Mouse (Mus musculus) CD4-positive, CD25-positive, alpha-beta regulatory T cell, adult 2 months (primary cell): ENCODE measurements around the gene Kctd11.
"Not testable (repeated sequence)": the region's sequence is repeated elsewhere in the genome, so short reads cannot be mapped to it uniquely, and the experiment has no call there.

Experiments
- DNase-seq: peaks from one replicate; pipeline ENCODE4 v3.0.0-alpha.2; 2012; ENCODE audit warnings: low read depth, low spot score

Gene Kctd11

DNA sequence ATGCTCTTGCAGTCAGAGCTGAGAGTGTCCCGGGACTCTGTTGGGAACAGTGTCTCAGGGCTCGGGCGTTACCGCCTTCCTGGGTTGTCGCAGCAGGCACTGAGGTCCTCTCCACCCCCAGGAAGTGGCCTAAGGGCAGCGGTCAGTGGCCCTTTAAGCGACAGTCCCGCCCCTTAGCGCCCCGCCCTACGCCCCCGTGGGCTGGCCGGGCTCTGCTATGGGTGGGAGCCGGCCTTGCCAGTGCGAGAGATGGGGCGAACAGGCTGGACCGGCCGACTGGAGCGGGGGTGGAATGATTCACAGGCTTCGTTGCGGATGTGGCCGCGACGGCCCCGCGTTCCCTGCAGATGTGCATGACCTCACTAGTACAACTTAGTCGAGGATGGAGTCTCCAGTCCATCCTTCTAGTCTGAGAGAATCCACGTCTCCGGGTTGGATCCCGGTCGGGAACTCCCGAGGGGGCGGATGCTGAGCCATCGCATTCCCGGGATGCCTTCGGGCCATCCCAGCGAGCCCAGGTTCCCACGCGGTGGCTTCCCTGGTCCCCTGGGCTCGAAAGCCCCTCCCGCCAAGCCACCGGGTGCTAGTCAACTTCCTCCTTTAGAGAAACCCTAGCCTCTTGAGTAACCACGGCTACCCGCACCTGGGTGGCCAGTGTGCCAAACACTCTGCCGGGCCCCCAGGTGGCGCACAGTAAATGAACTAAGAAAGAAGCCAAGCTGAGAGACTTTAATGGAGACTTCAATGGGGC, at the start of gene Kctd11:
Gene Kctd11, minus strand, starts transcription at position 554 of the 751 bp plus-strand sequence.
- DNase-seq, result peak; percentile 80

DNA sequence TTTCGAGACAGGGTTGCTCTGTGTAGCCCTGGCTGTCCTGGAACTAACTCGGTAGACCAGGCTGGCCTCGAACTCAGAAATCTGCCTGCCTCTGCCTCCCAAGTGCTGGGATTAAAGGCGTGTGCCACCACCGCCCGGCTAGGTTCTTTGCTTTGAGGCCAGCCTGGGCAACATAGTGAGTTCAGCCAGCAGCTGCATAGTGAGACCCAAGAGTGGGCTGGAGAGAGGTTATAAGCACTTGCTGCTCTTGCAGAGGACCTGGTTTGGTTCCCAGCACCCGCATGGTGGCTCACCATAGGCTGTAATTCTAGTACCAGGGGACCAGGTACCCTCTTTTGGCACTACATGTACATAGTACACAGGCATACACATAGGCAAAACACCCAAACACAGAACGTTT, 49.0 kb upstream of the Kctd11 start:
- not testable (repeated sequence) for DNase-seq

GRCm38 (mm10) chr11:69929712-69930111, 48.5 kb upstream of the Kctd11 start:
- DNase-seq, result no peak

DNA sequence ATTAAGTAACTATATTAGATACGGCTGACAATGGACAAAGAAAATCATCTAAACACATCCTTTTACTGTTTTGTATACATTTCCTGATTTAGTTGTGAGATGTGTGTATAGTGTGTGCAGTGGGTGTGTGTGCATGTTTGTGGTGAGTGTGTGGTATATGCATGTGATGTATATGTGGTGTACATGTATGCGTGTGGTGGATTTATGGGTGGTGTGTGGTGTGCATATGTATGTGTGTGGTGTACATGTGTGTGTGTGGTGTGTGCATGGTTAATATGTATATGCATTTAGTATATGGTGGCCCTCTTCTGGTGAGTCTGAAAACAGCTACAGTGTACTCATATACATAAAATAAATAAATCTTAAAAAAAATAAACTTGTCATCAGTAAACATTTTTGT, 46.3 kb upstream of the Kctd11 start:
- peak; percentile 22 for DNase-seq

DNA sequence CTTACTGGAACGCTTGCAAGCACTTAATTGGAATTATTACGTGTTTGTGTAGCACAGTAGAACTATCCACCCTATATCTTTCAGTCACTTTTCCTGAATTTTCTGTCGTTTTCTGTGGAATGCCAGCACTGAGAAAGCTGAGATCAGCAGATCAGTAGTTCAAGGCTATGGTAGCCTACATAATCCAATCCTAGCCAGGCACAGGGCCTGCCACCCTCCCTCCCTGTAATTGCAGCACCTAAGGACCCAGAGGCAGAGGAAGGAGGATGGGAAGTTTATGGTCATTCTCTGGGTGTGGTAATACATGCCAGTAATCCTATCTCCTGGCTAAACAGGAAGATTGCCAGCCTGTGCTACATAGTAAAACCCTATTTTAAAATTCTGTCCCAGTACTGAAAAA, 41.6 kb upstream of the Kctd11 start:
- DNase-seq, result no peak

DNA sequence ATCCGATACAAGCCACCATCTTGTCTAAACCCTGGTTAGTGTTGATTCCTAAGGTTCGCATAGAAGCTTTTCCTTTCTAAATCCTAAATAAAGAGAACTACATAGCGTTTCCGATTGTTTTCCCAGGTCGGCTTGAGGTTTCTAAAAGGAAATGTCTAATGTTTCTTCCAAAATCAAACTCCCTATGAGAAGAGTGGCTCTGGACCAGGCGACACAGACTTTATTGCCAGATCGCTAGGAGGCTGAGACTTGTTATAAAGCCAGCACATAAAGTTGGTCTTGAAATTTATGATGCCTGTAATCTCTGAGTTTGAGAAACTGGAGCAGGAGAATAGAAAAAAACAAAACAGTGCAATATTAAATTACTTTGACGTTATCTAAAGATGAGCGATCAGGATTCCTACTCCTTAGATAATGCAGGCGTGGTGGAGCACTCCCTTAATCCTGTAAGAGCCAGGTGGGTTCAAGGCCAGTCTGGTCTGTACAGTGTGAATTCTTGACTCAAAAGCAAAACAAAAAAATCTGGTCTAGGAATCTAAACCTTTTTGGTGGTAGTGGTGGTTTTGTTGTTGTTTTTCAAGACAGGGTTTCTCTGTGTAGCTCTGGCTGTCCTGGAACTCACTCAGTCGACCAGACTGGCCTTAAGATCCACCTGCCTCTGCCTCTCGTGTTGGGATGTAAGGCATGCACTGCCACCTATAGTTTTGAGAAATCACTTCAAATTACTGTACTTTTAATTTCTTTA, 41.0 kb upstream of the Kctd11 start:
- peak; percentile 61 for DNase-seq

DNA sequence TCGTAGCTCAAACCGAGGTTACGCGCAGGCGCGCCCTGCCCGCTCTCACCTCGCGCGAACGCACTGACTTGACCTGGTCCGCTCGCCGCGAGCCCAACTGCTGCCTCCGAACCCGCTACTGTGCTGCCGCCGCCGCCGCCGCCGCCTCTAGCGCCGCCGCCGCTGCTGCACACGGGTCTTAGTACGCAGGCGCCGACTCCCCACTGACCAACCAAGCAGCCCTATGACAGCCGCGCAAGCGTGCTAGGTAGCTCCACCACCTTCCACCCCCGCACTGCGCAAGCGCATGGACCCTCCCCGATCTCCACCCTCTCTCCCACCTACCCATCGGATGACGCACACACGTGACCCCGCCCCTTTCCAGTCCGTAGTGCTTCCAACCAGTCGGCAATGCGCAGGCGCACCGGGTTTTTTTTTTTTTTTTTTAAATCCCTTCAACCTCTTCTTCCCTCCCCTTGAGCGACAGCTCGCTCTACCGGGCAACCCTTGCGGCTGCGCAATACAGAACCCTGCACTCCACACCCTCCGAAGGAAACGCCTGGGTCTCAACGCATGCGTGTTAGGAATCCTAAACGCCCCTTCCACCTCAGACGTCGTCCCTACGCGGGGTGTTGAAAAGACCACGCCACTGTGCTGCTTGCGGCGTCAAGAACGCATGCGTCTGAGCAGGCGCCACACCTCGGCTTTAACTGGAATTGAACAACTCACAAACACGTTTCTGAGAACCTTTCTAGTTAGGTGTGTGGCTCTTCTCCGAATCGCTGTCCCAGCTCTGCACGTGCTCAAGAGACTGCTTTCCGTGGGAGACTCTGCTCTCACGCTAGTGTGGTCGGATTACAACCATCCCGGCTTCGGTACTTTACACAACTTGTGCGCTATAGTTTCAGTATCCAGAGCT, 40.2 kb upstream of the Kctd11 start, which contains the start of gene Eif5a:
Gene Eif5a, minus strand, starts transcription at position 845 of the 898 bp plus-strand sequence.
- DNase-seq, result peak; percentile 100

- DNase-seq, result peak; percentile 71
Observed at GRCm38 (mm10) chr11:69920266-69921031, 39.2 kb upstream of the Kctd11 start.

- DNase-seq, result peak; percentile 93
Observed at GRCm38 (mm10) chr11:69919661-69920265, 38.6 kb upstream of the Kctd11 start.

- DNase-seq, result no peak
Observed at GRCm38 (mm10) chr11:69919053-69919452, 37.8 kb upstream of the Kctd11 start.

GRCm38 (mm10) chr11:69918118-69918517, 36.9 kb upstream of the Kctd11 start:
- DNase-seq, result no peak

GRCm38 (mm10) chr11:69917379-69917948, 36.3 kb upstream of the Kctd11 start:
- no peak for DNase-seq

DNA sequence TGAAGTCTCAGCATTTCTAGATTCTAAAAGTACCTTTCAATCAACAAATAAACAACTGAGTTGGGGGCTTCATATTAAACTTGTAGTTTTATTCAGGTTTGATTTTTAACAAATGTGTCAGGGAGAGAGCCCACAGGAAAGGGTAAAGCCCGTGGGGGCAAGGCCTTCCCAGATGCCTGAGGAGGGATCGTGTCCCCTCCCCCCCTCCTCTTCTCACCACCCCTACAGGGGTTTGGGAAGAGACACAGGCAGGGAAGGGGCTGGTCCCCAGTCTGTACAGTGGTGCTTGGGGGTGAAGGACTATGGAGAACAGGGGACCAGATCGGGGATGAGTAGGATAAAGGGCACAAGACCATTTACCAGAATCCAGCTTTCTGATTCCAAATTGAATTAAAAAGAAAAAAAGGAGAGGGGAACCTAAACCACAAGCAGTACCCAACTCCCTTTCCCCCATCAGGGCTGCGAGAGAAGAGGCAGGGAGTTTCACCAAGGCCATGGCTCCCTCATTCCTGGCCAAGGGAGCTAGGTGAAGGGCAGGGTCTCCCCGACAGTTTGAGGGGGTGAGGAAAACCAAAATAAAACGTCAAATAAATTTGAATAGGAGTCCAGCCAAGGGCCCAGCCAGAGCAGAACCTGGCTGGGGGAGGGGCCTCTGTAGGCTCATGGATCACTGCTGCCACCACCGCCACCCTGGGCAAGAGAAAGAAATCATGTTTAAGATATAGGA, 35.6 kb upstream of the Kctd11 start:
- DNase-seq, result not testable (repeated sequence)

- no peak for DNase-seq
Observed at GRCm38 (mm10) chr11:69915667-69916627, 34.7 kb upstream of the Kctd11 start.

DNA sequence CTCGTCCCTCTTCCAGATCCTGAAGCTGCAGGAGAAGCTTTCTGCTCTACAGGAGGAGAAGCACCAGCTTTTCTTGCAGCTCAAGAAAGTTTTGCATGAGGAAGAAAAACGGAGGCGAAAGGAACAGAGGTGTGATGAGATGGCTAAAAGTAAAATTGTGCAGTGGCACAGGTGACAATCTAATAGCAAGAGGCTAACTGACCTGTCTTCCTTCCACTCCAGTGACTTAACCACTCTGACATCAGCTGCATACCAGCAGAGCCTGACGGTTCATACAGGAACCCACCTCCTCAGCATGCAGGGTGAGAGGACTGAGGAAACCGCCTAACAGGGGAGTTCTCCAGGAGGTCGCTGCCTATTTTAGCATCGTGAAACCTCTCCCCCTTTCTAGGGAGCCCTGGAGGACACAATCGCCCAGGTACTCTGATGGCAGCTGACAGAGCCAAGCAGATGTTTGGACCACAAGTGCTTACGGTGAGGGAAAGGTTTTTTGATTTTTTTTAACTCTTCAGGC, 33.8 kb upstream of the Kctd11 start:
- no peak for DNase-seq

GRCm38 (mm10) chr11:69914372-69914764, 33.2 kb upstream of the Kctd11 start:
- no peak for DNase-seq

GRCm38 (mm10) chr11:69913554-69914371, 32.6 kb upstream of the Kctd11 start, which contains the start of gene Gps2:
TSS of gene Gps2 (plus strand) at chr11:69913888.
- DNase-seq, result peak; percentile 95
